Mouse (Mus musculus): ENCODE measurements around the gene Prkacb. TPM values are rescaled to one million over a fixed set of nuclear protein-coding genes. Genes with fewer than 3 reads are reported as not detected.

The Prkacb gene
- polyA plus RNA-seq, 1 experiment = 41.7 TPM

GRCm38 (mm10) chr3:146698982-146699381 is 113.8 kb downstream of the Prkacb start:
- no peak overlapping the region for H3K4me3 ChIP-seq (ENCODE audit: low read depth, low read length)
- H3K4me1 ChIP-seq (ENCODE audit: control insufficient read depth, insufficient read depth, low read length) = no peaks in the 10 kb centered on the region
- TF ChIP-seq POLR2A (IDR thresholded peaks at IDR 0.05; ENCODE audit: insufficient read depth, low read length) (no peak), EP300 (IDR thresholded peaks at IDR 0.05; ENCODE audit: insufficient read depth, low read depth, low read length) (no peak), CTCF (IDR thresholded peaks at IDR 0.05; ENCODE audit: low read depth, low read length) (no peak)
- no peaks in the 10 kb centered on the region for H3K9me3 ChIP-seq (replicated peaks; ENCODE audit: control insufficient read depth, insufficient read depth, low read length, poor library complexity, severe bottlenecking)
- no peak overlapping the region for H3K9ac ChIP-seq (ENCODE audit: low read depth, poor library complexity, severe bottlenecking)
- no peak overlapping the region for H3K27ac ChIP-seq (ENCODE audit: insufficient read depth, low read length)
- H3K36me3 ChIP-seq (ENCODE audit: control insufficient read depth, insufficient read depth, low read length, poor library complexity, severe bottlenecking) = no peaks in the 10 kb centered on the region
- no peaks in the 10 kb centered on the region for H3K27me3 ChIP-seq (ENCODE audit: control insufficient read depth, insufficient read depth, low read length, poor library complexity, severe bottlenecking)

GRCm38 (mm10) chr3:146692547-146692946 is 120.2 kb downstream of the Prkacb start:
- Histone ChIP-seq H3K4me1 (ENCODE audit: control insufficient read depth, insufficient read depth, low read length) (peaks cover 3% of the 10 kb centered on the region), H3K9me3 (replicated peaks; ENCODE audit: control insufficient read depth, insufficient read depth, low read length, poor library complexity, severe bottlenecking) (no peaks in the 10 kb centered on the region), H3K27ac (ENCODE audit: insufficient read depth, low read length) (no peak overlapping the region), H3K36me3 (ENCODE audit: control insufficient read depth, insufficient read depth, low read length, poor library complexity, severe bottlenecking) (no peaks in the 10 kb centered on the region), H3K9ac (ENCODE audit: low read depth, poor library complexity, severe bottlenecking) (no peak overlapping the region), H3K4me3 (ENCODE audit: low read depth, low read length) (no peak overlapping the region), H3K27me3 (ENCODE audit: control insufficient read depth, insufficient read depth, low read length, poor library complexity, severe bottlenecking) (no peaks in the 10 kb centered on the region; the same call in 1 of the 2 replicates)
- TF ChIP-seq EP300 (IDR thresholded peaks at IDR 0.05; ENCODE audit: insufficient read depth, low read depth, low read length) = no peak
- TF ChIP-seq POLR2A (IDR thresholded peaks at IDR 0.05; ENCODE audit: insufficient read depth, low read length) = no peak
- no peak for TF ChIP-seq CTCF (IDR thresholded peaks at IDR 0.05; ENCODE audit: low read depth, low read length)

- Histone ChIP-seq H3K9me3 (replicated peaks; ENCODE audit: control insufficient read depth, insufficient read depth, low read length, poor library complexity, severe bottlenecking) (no peaks in the 10 kb centered on the region), H3K27ac (ENCODE audit: insufficient read depth, low read length) (no peak overlapping the region), H3K27me3 (ENCODE audit: control insufficient read depth, insufficient read depth, low read length, poor library complexity, severe bottlenecking) (no peaks in the 10 kb centered on the region; the same call in 1 of the 2 replicates), H3K4me1 (ENCODE audit: control insufficient read depth, insufficient read depth, low read length) (no peaks in the 10 kb centered on the region), H3K36me3 (ENCODE audit: control insufficient read depth, insufficient read depth, low read length, poor library complexity, severe bottlenecking) (no peaks in the 10 kb centered on the region), H3K9ac (ENCODE audit: low read depth, poor library complexity, severe bottlenecking) (no peak overlapping the region), H3K4me3 (ENCODE audit: low read depth, low read length) (no peak overlapping the region)
- TF ChIP-seq CTCF (IDR thresholded peaks at IDR 0.05; ENCODE audit: low read depth, low read length) (no peak), EP300 (IDR thresholded peaks at IDR 0.05; ENCODE audit: insufficient read depth, low read depth, low read length) (no peak), POLR2A (IDR thresholded peaks at IDR 0.05; ENCODE audit: insufficient read depth, low read length) (no peak)
These were observed 125.6 kb downstream of the Prkacb start for GRCm38 (mm10) chr3:146687121-146687725.

- H3K36me3 ChIP-seq (ENCODE audit: control insufficient read depth, insufficient read depth, low read length, poor library complexity, severe bottlenecking) = no peaks in the 10 kb centered on the region
- H3K27me3 ChIP-seq (ENCODE audit: control insufficient read depth, insufficient read depth, low read length, poor library complexity, severe bottlenecking) = no peaks in the 10 kb centered on the region; the same call in 1 of the 2 replicates
- H3K4me1 ChIP-seq (ENCODE audit: control insufficient read depth, insufficient read depth, low read length) = no peaks in the 10 kb centered on the region
- no peak overlapping the region for H3K4me3 ChIP-seq (ENCODE audit: low read depth, low read length)
- no peak overlapping the region for H3K9ac ChIP-seq (ENCODE audit: low read depth, poor library complexity, severe bottlenecking)
- TF ChIP-seq EP300 (IDR thresholded peaks at IDR 0.05; ENCODE audit: insufficient read depth, low read depth, low read length) (no peak), POLR2A (IDR thresholded peaks at IDR 0.05; ENCODE audit: insufficient read depth, low read length) (no peak), CTCF (IDR thresholded peaks at IDR 0.05; ENCODE audit: low read depth, low read length) (no peak)
- no peaks in the 10 kb centered on the region for H3K9me3 ChIP-seq (replicated peaks; ENCODE audit: control insufficient read depth, insufficient read depth, low read length, poor library complexity, severe bottlenecking)
- H3K27ac ChIP-seq (ENCODE audit: insufficient read depth, low read length) = no peak overlapping the region
These were observed 126.4 kb downstream of the Prkacb start for GRCm38 (mm10) chr3:146686428-146686827.

- Histone ChIP-seq H3K4me1 (ENCODE audit: control insufficient read depth, insufficient read depth, low read length) (no peaks in the 10 kb centered on the region), H3K9ac (ENCODE audit: low read depth, poor library complexity, severe bottlenecking) (peak within 1 kb of the TSS; percentile 42), H3K27ac (ENCODE audit: insufficient read depth, low read length) (no peak within 1 kb of the TSS), H3K4me3 (ENCODE audit: low read depth, low read length) (peak within 1 kb of the TSS; percentile 67), H3K36me3 (ENCODE audit: control insufficient read depth, insufficient read depth, low read length, poor library complexity, severe bottlenecking) (no peaks in the 10 kb centered on the region), H3K27me3 (ENCODE audit: control insufficient read depth, insufficient read depth, low read length, poor library complexity, severe bottlenecking) (no peaks in the 10 kb centered on the region; the same call in 1 of the 2 replicates), H3K9me3 (replicated peaks; ENCODE audit: control insufficient read depth, insufficient read depth, low read length, poor library complexity, severe bottlenecking) (no peaks in the 10 kb centered on the region)
- TF ChIP-seq EP300 (IDR thresholded peaks at IDR 0.05; ENCODE audit: insufficient read depth, low read depth, low read length) (no peak), POLR2A (IDR thresholded peaks at IDR 0.05; ENCODE audit: insufficient read depth, low read length) (no peak), CTCF (IDR thresholded peaks at IDR 0.05; ENCODE audit: low read depth, low read length) (no peak)
These were observed 127.7 kb downstream of the Prkacb start, which contains the start of gene Samd13 for GRCm38 (mm10) chr3:146684811-146685675. TSS of gene Samd13 (minus strand) at chr3:146685592.
